Mouse (Mus musculus): ENCODE data around the gene Kif2c.

DNA sequence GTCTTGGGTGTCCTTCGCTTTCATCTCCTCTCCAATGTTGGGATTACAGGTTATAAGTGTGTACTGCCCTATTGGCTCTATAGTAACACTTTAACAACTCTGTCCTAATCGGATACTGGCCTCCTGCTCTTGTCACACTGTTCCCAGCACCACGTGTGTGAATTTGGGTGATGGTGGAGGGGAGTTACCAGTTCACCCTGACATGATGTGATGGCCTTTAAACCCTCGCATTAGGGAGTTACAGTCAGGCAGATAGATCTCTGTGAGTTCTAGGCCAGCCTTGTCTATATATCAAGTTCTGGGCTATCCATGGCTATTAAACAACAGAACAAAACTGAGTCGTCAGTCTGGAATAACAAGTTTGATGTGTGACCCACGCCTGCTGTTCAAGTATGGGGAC lies 27.2 kb upstream of the Kif2c start:
- TF ChIP-seq CTCF (IDR thresholded peaks at IDR 0.05; ENCODE audit: low read depth) (no peak), EP300 (IDR thresholded peaks at IDR 0.05; ENCODE audit: low read depth) (no peak)
